Mouse (Mus musculus) thymus, postnatal 25 days (tissue): ENCODE data around the gene Ptprd.

Source experiments
- DNase-seq: peaks from one replicate; pipeline ENCODE4 v3.0.0; 2022

Gene Ptprd

DNA sequence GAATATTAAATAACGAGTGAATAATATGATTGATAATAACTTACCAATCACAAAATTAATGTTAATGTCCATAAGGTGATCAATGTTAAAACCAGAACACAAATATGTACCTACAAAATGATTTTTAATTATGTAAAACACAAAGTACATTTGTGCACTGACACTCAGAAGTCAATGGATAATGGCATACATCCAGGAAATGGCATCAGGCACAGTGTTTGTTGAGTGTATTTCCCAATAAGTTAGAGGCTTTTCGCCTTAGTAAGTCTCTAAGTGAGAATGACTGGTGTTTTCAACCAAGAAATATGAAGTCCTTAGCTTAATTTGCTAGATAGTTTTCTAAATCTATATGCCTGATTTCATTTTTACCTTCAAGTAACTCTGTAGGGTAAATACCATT lies 1843.5 kb downstream of the Ptprd start:
- no peak for DNase-seq

DNA sequence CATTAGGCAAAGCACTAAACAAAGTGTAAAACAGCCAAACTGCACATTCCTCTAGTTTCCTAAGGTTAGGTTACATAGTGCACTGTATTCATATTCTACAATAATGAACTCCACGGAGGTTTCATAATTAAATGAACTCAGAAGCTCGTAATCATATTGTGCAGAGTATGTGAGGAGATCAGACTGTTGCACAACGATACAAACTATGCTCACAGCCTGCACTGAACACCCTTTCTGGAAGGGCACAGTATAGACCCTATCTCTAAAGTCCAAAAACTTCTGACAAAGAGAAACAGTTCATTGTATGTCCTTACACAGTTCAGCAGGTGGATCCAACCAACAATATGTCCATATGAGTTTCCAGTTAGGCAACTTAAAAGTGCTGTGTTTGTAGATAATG lies 1844.5 kb downstream of the Ptprd start:
- DNase-seq = no peak

DNA sequence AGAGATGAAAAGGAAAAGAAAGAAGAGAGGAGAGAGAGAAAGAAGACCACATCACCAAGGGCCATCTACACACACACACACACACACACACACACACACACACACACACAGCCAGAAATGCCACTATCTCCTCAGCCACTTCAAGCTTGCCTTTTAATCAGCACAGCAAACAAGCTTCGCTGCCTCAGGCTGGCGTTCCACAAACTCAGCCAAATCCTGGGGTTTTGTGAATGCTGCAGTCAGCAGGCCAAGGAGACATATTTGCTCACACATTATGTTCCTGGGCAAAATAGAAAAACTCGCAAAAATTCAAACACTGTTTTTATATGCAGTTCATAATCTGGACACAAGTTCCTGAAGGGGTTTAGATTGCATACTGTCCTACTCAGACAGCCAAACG lies 1845.9 kb downstream of the Ptprd start:
- DNase-seq = no peak

DNA sequence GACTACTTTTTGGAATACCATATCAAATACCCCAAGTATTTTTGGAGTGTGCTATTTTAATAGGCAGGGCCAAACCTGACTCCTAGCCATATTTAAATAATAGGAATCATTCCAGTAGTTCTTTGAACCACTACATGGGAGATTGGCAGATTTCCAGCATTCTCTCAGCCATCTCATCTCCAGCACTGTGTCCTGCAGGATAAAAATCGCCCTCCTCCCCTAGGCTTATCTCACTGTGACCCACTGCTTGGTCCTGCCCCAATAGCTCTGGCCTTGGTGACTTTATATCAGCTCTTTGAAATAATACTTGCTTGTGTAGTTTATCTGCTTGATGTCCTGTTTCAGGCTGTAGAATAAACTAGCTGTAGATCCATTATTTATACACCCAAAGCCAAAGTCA lies 1850.2 kb downstream of the Ptprd start:
- no peak for DNase-seq

DNA sequence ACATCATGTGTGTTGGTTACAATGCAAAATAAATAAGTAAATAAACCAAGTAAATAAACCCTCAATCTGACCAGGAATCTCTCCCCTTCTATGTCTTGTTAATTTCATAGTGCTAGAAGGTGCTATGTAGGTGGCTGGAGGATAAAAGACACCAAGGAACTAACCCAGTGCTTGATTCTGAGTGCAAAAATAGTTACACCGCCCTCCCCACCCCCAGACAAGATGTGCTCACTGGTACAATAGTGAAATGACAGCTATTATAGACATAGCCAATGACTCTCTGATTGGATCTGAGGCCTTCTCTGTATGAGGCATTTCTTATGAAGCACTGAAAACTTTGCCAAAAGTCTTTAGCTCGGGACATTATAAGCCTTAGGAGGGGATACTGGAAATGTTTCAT lies 1857.6 kb downstream of the Ptprd start:
- no peak for DNase-seq

DNA sequence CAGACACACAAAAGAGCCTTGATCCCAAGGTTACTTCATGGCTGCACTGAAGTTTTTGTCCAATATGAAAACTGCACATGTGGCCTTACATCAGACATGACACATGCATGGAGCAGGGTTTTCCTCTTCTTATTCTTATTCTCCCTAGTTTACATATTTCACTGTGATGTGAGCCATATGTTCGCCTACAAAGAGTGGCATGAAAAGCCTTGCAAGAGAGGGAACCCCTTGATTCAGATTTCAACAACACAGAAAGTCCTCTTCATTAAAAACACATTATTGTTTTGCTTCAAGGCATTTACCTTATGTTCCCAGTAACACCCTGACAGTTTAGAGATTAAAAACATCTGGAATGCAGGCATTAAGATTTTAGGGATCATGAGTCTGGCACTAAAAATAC lies 1859.3 kb downstream of the Ptprd start:
- DNase-seq = no peak

DNA sequence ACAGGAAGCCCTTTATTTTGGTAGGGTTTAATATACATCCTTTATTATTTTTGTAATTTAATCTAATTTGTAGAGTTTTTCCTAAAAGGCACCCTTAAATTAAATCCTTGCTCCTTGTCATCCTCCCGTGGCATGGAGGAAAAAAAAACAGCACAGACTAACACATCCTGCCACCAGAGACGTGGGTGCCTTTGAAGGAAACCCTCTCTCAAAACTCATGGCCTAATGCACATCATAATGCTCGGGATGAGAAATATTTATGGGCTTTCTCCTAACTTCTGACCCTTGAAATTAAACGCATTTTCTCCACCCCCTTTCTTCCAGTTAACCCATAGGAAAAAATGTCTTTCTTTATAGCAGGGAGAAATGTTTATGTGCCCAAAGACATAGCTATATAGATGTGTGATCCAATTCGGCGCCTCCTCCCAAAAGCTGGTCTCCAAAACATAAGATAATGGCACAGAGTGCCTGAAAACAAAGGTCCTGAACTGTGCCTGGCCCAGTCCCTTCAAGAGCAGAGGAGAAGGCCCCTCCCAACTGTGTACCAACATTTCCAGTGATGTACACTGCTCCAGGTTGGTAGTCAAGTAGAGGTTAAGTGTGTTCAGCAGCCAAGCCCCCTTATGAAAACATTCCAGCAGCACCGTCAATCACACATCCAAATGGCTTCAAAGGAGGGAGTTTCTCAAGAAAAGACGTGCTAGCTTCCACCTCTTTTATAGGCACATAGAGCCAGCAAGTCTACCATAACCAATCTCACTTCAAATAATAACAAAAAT lies 1860.4 kb downstream of the Ptprd start:
- no peak for DNase-seq

DNA sequence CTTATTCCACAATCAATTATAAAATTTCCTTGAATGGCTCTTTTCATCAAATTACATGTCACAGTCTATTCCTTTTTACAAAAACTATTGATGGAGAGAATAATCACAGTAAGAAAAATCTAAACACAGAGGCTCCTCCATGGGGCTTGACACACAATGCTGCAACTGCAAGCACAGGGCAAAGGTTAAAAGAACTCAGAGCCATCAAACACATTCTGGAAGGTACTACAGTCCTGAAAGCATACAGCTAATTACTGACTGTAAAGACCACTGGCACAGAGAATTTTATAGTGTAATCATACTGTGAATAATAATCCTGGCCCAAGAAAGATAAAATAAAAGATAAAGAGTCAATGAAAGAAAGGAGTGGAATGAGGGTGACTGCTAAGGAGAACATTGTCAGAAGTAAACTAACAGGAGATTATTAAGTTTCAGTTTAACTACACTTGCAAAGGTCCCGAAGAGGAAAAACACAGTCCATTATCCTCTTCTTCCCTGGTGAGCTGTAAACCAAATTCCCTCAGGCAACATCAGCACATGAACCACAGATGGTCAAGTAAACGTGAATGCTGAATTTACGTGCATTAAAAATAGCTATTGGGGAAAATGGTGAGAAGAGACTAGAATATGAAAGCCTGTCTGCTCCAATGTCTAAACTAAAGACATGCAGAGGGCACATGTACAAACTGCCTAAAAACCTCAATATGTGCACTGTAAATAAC lies 1861.4 kb downstream of the Ptprd start:
- DNase-seq = no peak

DNA sequence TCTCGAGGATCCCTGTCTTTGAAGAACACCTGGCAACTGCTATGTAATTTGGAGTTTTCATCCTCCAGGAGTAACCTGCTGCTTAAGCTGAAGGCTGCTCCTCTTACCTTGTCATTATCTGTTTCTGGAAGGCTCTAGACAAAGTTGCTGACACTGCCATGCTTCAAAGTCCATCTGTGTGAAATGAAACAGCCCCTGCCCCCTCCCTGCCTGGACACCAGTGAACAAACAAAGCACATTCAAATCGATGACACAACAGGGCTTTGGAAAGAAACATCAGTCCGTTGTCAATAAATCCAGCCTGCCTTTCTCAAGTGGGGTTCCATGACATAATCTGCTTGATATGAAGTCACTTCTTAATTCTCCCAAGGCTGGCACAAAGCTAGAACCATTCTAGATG lies 1867.7 kb downstream of the Ptprd start:
- DNase-seq = no peak

DNA sequence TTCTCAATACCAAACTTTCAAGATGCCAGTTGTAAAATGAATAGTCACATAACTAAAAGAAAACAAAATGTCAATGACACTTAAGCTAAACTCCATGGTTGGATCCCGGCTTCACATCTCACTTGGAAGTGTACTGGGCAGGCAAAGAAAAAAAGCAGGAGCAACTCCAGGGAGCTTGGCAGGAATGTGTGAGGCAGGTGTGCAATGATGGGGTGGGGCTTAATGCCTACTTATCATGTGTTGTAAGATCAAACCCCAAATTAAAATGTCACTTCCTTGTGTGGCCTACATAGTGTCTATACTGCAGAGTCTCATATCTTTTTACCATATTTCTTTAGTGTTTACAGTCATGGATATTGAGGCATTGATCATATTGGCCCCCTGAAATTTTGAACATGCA lies 1873.8 kb downstream of the Ptprd start:
- no peak for DNase-seq

DNA sequence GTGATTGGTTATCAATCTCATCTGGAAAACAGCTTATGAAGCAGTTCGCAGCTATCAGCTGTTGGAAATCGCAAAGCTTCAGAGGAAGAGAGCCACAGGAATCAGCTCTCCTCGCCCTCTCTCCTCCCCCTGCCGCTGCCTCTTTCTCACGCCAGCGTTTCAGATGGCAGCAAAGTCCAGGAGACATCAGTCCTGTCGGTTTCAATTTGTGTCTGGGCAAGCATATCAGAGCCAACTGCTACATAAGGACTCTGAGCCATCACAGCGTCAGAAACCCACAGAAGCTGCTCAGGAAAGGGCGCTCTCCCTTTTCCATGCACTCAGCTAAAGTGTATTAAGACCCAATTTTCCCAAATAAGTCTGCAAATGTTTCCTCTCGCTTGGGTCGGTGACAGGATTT lies 1884.4 kb downstream of the Ptprd start:
- no peak for DNase-seq

DNA sequence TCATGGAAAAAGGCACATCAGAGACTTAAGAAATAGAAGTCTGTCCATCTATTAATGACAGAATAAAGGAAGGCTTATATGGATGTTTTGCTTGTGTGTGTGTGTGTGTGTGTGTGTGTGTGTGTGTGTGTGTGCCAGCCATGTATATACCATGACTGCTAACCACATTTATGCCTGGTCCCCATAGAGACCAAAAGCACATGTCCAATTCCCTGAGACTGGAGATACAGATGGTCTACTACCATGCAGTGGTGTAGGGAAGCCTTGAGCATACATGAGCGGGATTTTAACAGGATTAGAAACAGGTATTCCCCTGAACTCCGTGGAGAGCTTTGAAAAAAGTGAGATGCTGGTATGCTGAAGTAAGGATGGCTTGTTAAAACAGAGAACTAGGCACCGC lies 1886.1 kb downstream of the Ptprd start:
- no peak for DNase-seq

DNA sequence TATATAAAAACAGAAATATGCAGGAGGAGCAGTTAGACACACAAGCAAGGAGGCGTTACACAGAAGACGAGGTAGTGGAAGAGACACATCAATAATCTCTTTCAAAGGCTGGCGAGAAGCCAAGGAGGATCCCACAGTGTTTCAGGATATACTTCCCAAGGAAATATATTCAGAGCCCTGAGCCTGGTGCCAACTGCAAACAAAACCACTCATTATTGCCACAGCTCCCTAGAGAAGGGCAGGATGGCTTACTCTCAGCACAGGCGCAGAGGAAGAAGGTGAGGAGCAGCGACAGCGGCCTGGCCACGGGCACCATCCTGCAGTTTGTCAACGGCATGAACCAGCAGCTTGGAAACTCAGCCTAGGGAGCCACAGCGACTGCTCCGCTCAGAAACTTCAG lies 1886.8 kb downstream of the Ptprd start:
- no peak for DNase-seq

DNA sequence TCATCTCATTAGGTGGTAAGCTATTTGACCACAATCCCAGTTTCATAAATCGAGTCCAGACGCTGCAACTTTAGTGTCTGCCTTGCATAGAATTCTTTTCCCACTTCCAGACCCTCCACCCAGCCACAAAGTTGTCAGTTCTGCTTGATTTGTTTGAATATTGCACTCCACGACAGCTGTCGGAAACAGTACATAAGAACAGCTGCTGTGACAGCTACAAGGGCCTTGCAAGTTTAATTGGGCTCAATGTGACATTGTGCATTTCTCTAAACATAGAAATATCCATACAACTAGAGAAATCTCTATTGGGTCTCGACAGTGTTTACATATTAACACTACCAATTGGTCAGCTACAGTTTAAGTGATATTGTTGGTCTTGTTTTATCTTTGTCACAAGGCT lies 1887.3 kb downstream of the Ptprd start:
- DNase-seq = no peak

DNA sequence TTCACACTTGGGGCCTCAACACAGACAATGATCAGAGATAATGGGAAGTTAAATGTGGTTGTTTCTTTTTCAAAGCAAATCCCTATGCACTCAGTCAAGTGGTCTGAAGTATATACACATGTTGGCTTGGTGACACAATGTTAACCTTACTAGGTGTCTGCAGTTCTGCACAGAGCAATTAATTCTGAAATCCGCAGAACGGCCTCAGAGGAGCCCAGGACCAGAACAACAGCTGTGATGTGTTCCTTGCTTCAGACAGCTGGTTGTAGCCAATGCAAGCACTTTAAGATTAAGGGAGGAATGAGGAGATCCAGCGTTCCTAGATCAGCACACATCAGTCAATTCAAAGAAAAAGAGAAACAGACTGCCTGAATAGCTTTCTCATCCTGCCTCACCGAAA lies 1891.9 kb downstream of the Ptprd start:
- no peak for DNase-seq

DNA sequence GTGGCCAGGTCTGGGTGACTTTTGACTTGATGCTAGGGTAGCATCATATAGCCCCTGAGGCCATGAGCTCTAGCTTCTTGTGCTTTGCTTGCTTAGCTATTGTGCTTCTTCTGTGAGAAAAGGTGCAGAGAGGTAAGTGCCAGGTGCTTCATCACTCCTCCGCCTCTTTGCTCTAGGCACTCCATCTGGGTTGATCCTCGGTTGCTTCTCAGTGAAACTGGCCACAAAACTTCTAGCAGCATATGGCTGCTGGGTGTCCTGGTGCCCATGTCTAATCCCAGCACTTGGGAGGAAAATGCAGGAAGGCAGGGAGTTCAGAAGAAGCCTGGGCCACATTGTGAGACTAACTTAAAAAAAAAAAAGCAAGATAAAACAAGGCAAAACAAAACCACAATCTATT lies 1895.8 kb downstream of the Ptprd start:
- no peak for DNase-seq

DNA sequence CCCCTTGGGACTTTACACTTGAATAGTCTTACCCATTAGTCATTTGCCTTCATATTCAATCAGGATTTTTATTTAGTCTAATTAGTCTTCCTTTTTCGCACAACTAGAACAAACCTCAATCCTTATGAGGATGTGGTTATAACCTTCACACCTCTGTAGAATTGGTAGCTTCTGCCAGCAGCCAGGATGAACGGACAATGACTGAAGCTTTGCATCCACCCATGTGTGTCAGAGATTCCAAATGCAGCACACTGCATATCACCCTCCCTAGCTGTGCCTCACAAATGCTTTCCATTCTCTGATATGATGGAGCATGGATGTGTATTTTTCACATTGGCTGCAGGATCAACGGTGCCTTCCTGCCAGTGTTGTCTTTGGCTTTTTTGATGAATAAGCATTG lies 1898.0 kb downstream of the Ptprd start:
- no peak for DNase-seq

DNA sequence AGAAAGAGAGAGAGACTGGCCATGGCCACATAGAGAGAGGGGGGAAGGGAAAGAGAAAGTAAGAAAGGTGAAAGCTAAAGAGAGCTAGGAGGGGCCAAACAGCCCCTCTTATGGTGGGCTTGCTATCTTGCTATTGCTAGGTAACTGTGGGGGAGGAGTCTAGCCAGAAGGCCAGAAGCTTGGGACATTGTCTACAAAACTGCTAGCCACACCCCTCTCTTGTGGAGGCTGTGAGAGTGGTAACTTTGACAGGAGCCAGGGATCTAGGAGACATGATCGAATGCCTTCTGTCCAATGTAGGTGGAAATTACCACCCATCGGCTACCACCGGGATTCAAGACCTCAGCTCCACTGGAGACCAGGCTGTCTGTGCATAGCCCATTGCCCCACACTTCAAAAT lies 1899.2 kb downstream of the Ptprd start:
- no peak for DNase-seq

DNA sequence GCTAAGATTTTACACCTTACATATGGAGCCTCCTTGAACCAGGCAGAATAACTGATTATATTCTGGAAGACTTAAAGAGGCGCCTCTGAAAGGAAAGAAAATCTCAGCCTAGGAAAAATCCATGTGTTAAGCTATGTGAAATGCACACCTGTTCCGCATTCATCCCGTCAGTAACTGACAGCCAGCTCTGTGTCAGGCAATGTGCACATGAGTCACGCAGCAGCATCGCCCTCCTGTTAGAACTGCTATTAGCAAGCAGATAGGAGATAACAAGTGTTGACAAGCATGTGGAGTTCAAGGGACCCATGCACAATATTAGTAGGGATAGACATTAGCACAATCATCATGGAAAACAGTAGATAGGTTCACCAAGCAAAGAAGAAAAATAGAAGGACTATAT lies 1905.8 kb downstream of the Ptprd start:
- DNase-seq = no peak

DNA sequence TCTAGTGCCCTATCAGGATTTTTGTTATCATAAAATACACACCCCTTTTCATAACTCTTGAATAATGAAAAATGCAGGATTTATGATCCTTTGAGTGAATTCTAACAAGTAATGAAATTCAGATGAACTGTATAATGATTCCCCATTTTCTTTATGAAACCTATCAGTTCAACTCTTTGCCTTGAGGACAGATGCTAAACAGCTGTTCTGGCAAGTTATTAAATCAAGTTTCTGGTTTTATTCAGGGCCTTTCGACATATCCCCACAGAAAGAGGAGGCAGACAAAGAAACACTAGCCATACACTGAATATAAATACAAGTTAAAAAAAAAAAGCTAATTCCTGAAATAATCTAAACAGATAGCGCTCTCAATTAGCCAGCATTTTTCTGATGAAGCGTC lies 1914.4 kb downstream of the Ptprd start:
- DNase-seq = no peak

DNA sequence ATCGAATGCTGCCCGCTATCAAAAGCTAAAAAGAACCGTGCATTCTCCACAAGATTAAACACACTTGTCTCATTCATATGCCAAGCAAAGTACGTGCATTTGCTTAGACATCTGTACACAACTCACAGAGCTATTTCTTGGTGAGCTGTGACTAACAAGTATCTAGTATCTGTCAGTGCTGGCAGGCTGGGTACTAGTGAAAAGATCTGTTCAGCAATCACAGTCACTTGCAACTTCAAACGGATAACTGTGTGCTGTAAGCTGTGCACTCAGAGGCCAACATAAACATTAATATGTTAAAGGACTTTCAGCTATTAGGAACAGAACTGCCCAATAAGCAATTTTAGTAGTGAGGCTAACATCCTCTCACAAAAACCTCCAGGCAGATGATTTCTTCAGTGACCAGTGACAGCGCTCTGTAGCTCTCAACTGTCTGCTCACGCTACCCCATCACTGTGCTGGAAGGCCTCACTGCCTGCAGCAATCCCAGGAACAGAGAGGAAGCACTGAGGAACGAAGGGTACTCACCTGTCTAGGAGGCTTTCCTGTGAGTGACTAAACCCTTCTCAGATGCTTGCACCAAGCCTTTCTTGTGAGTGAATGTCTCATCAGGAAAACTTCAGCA lies 1918.9 kb downstream of the Ptprd start:
- no peak for DNase-seq

DNA sequence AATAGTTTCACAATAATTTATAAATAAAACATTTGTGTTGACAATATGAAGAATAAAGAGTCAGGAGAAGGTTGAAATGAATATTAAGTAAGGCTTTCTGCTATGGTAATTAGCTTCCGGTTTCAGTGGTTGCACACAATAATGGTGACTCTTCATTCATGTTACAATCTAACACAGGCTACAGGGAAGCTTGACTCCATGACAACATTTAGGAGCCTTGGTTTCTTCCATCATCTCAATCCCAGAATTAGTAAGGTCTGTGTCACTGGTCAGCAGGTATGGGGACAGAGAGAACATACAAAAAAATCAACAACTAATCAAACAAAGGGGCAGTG lies 1921.3 kb downstream of the Ptprd start:
- DNase-seq = no peak

DNA sequence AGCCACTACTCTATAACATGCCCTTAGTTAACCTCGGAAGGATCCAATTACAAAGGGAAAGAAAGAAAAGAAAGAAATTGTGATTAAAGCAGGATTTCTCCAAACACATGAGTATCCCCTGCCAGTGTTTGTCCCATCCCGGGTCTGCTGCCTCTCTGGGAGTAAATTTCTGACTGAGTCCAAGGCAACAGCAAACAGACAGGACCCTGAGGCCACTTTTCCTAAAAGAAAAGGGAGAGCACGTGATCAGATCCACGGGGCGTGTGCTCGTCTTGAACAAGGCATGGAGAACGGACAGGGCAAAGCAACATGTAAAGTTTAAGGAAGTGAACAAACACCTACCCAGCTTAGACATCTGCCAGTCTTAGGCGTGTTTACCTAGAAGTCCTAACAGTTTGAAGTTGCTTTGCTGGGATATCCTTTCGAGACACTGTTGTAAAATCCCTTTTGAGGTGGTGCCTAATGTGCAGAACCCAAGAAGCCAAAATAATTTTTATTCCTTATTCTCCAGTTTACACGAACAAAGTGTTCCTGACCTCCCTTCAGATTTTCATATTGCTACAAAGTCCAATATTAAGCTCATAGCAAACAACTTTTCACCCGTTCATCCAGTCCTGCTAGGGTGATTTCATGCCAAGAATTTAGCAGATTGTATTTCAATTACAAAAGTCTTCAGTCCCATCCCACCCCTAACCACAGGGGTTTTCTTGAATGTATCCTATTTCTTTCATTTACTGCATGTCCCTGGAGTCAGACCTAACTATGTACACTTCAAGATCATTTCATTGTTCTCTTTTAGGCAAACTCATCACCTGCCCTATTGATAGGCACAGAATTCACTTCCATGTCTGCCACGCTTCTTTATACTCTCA lies 1921.9 kb downstream of the Ptprd start:
- no peak for DNase-seq

DNA sequence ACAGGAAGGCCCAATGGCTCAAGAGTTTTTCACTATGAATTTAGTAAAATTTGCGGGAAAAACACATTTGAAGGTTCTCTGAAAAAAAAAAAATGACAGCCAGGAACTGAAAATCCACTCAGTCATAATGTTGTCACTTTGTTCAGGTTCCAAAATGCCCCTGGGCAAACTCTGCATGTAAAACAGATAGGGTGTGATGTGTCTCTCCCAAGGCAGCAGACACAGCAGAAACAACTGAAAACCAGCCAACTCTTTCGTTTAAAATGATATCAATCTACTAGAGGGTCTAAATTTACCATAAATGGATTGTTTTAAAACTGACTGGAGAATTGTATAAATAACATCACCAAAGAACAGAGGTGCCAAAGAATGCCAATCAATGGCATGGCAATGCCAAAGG lies 1925.7 kb downstream of the Ptprd start:
- no peak for DNase-seq
